Mouse (Mus musculus) testis, adult 2 months (tissue): ENCODE measurements around the gene Ttc37.

Experiments used
- CTCF ChIP-seq: fragments of 200-500 bp; IDR thresholded peaks from 2 replicates; pipeline ENCODE4 v1.5.1; 2012; ENCODE audit warnings: low read depth, mild to moderate bottlenecking, inconsistent platforms, low read length, moderate library complexity; ENCODE audit not compliant: control insufficient read depth, insufficient read depth, insufficient replicate concordance
- POLR2A ChIP-seq: fragments of 200-500 bp; IDR thresholded peaks from 2 replicates; pipeline ENCODE4 v1.6.1; 2012; ENCODE audit warnings: low read depth, mild to moderate bottlenecking, inconsistent platforms, low read length, moderate library complexity; ENCODE audit not compliant: control insufficient read depth

DNA sequence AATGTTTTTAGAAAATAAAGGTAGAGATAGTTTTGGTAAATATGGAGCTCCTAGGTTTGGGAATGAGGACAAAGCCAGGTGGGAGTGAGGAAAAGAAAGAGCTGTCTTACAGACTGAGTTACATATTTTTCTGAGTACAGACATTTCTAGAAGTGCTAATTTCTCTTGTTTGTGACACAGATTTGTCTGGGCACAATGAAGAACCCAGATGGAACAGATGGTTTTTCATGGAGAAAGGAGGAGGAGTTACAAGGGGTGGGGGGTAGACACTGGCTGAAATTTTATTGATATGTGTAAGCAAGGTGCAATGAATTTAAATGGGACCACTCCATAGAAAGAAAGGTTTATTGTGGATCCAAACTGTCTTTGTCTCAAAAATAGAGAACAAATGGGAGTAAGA is 96.4 kb downstream of the Ttc37 start:
- TF ChIP-seq POLR2A (no peak), CTCF (no peak)
